Mouse (Mus musculus): ENCODE results near the gene Zfp1.

The Zfp1 gene

DNA sequence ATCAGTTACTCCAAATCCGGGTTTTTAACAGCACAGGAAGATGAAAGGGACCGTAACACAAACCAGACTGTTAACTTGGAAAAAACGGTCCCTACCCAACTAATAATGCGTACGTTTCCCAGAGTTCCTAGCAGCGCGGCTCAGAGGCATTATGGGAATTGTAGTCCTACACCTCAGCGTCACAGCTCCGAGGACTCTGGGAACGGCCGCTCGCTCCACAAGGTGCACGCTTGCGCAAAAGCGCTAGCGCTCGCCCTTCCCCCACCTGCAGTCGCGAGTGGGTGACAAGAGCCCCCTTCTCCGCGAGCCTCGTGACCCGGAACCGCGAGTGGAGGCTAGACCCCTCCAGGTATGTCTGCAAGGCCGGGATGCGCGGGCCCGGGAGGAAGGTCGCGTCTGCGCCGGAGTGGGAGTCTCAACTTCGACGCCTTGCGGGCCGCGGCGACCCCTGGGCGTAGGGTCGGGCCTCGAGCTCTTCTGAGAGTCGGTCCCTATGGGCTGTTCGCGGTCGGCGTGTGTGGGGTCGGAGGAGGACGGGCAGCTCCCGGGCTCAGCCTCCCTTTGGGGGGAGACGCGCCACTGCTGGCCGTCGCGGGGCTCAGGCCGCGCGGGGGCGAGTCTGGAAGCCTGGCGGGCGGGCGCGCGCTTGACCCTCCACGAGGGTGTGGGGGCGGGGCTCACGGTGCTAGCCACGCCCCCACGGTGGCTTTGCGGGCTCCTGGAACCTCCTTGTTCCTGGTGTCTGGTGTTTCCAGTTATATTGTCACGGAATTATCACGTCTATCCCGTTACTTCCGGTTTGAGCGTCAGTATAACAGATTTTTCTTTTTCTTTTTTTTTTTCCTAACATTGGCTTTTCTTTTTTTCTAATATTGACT lies at the start of gene Zfp1:
Gene Zfp1 (plus strand): TSS at position 138 of the 878 bp plus-strand sequence.
- peak; percentile 95 for DNase-seq

- no peak for DNase-seq
Measured at GRCm38 (mm10) chr8:111594044-111594840, 49.0 kb upstream of the Zfp1 start.

DNA sequence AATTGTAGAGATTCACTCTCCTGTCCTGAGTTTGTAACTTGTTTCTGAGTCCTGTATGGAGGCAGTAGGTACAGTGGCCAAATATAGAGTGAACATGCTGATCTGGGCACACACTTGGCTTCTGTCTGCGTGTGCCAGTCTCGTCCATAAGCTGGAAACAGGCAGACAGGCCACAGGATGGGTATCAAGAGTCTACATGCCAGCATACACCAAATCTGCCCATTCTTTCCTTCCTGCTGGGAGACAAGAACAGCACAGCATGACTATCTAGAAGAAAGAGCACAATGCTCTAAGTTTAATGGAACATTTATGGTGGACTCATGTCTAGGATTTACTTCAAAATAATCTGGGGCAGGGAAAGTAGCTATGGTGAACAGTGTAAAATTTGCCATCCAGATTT lies 48.2 kb upstream of the Zfp1 start:
- peak; percentile 44 for DNase-seq

GRCm38 (mm10) chr8:111595712-111596484 lies 47.3 kb upstream of the Zfp1 start:
- DNase-seq: no peak

DNA sequence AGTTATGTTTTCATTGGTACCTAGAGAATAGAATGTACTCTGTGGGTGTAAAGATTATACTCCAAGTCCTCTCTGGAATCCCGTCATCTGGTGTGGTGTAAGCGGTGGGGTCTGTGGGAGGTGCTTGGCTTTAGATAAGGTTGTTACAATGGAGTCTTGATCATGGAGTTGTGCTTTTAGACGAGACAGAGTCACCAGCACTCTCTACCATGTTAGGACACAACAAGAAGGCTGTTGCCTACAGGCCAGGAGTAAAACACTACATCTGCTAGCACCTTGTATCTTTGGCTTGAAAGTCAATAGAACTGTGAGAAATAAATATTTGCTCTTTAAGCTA lies 46.7 kb upstream of the Zfp1 start:
- DNase-seq: no peak

DNA sequence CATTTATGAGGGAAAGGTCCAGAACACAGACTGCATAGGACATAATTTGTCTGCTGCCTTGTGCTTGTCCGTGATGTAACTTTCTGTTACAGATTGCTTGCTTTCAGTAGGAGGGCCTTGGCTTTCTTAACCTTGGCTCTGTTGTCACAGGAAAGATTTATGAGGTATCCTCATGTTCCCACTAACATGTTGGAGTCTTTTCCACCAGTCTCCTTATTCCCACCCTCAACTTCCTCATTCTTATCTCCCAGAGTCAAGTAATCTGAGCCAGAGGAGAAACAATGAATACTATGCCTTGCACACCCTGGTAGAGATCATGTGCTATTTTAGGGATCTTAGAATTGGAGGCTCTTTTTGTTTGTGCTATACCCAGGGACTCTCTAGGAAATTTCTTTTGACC lies 45.9 kb upstream of the Zfp1 start:
- DNase-seq: no peak

DNA sequence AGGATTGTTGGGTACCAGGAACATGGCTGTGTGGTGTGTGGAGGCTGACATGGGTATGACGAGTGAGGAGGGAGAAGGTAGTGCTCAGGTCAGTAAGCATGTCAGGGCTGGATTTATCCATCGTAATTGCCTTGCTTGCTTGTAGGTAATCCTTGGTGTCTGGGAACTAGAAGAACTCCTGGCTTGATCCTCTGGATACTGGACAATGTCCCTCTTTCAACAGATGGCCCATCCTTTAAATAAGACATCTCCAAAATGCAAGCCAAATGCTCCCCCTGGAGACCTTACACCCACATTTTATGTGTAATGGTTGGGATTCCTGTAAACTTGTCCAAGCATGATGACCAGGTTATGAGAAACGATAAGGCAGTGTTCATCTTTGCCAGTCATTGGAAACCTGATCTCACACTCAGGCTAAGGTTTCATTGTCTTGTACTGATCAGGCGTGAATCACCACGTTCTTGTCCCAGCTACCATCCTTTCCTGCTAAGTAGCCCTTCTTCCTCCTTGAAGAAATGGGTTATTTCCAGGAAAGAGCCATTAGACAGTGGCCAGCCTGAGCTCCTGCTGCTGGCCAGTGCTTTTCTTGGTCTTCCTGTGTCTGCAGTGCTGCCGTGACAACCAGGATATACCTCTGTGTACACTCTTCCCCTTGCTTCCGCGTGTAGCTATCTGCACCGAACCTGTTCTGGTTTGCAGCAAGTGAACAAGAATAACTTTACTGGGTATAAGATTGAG lies 43.3 kb upstream of the Zfp1 start:
- peak; percentile 51 for DNase-seq

- DNase-seq: peak; percentile 75
Measured at GRCm38 (mm10) chr8:111602050-111602449, 41.2 kb upstream of the Zfp1 start.

DNA sequence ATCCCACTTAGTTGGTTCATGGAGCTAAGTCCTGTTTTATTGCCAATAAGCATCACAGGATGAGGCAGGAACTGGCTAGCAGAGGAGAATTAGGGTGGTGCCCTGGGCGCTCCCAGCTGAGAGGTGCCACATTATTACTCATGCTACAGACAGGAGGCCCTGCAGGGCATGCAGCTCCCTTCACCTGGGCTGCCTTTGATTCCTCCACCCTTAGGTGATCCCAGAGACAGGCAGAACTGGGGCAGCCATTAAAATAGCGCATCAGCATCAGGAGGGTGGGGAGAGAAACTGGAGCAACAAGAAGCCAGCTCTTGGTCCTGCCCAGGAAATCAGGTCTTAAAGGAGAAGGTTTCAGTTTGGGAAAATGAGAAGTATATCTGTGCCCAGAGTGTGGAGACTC lies 38.2 kb upstream of the Zfp1 start:
- no peak for DNase-seq

DNA sequence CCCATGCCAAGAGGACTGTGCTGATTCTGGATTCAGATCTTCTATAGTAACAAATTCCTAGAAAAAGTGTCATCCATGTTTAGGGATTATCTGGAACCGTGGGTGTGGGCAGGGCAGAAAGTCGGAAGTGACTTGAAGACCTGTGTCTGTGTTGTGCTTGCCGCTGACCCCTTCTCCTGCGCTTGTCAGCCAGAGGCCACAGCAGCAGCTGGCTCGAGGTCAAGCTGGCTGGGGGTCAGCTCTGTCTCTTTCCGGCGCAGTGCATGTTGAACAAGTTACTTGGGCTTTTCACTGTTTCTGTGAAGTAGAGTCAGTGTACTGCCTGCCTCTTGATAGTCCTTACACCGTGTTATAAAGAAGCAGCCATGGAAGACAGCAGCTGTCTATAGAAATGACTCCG lies 36.2 kb upstream of the Zfp1 start:
- DNase-seq: no peak

DNA sequence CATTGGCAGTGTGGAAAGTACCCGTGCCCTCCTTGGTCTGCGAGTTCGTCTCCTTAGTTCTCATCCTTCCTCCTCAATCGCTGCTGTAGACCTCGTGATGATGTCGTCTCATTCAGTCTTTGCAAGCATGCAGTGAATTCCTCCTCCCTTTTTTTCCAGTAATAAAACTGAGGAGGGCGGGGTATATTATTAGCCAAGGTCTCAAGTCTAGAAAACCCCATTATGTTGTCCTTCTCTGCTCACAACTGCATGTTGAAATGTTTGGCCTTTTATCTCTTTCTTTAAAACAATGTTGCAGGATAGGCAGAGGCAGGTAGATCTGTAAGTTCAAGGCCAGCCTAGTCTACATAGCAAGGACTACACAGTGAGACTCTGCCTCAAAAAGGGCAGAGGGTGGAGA lies 35.8 kb upstream of the Zfp1 start:
- no peak for DNase-seq

GRCm38 (mm10) chr8:111613181-111613580 lies 30.0 kb upstream of the Zfp1 start:
- no peak for DNase-seq

GRCm38 (mm10) chr8:111614786-111615701 lies 28.2 kb upstream of the Zfp1 start:
- DNase-seq: no peak

- DNase-seq: no peak
Measured at GRCm38 (mm10) chr8:111617812-111618211, 25.4 kb upstream of the Zfp1 start.

DNA sequence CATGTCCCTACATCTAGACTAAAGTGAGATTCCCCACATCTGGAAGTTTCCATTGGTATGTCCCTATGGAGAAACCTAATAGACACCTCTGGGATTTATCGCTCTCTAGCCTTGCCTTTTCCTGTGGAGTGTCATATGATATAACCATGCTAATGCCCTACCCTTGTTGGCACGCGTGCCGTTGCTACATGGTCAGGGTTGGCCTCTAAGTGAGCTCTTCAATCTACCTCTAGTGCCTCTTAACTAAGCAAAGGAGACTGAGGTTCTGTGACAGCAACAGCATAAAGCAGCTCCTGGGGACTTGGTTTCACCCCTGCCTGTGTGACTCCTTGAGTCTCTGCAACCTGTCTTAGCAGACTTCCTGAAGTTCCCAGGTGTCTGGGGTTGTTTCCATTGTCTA lies 24.9 kb upstream of the Zfp1 start:
- DNase-seq: no peak

GRCm38 (mm10) chr8:111619936-111620335 lies 23.3 kb upstream of the Zfp1 start:
- DNase-seq: no peak

DNA sequence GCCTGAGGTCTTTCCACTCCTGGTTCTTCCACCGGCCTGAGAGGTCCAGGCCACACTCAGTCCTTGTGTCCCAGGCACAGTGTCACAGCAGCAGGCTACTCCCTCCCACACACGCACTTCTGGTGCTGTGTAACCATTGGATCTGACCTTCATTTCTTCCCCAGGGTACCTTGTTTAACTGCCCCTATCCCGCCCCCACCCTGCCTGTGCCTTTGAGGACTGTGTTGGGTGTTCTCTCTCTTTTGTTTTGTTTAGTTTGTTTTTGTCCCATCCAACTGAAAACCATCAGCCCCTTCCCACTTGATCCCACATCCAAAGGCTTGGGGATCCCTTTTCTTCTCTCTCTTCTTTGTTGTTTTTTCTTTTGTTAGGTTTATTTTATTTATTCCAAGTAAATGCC lies 21.1 kb upstream of the Zfp1 start:
- DNase-seq: no peak

DNA sequence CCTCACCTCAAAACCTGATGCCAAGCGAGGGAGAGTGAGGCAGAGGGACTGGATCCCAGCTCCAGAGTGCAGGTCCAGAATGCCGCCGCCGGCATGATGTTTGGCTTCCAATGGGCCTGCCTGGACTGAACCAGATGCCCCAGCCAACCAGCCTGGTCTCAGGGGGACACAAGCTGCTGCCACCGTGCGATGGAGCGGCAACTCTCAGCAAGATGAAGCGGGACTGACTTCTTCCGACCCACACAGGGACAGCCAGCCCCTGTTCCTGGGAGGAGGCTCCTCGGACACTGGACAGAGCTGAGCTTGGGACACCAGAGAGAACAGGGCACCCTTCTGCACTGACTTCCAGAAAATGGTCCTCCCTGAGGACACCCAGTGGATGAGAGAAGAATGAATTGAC lies 20.6 kb upstream of the Zfp1 start:
- DNase-seq: peak; percentile 27

DNA sequence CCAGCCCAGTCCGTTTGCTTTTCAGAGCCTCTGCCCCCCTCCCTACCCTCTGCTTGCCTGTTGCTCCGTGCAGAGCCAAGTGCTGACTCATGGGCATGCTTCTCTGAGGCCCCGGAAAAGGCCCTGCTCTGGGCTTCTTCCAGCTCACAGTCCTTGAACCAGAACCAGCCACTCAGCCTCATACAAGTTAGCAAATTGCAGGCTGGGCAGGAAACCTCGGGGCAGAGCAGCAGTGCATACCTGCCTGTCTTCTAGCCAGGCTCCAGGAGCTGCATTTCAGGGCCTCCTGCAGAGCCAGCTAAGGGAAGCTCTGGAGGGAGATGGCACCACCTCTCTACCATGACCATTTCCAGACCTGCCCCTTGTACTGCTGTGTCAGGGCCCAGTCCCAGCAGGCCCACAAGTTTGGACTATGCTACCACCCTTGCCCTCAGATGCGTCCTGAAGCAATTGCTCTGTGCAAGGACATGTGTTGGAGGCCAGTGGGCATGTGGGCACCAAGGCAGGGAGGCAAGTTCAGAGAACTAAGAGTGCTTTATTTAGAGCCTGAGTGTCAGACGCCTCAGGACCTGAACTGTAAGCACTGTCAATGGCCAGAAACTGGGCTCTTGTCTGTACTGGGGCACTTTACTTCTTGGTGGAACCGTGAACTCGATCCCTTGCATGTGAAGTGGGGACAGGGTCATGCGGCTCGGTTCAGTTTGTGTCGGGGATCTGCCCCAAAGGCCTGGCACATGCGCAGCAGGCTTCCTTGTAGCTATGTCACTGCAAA lies 18.9 kb upstream of the Zfp1 start:
- DNase-seq: peak; percentile 84

DNA sequence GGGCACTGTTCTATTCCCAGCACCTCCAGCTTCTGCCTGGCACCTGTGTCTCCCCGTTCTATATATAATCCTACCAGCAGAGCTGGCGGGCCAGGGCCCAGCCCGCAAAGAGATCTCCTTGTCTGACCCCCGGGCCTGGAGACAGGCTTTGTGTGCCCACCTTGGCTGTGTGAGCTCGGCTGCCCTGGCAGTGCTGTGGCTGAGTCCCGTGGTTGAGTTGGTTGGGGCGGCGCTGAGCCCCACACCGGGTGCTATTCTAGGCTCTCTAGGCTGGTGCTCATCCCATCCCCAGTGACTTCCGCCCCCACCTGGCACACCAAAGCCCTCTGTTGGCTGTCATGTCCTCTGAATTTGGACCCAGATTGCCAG lies 18.4 kb upstream of the Zfp1 start:
- DNase-seq: peak; percentile 63
